Mouse (Mus musculus) ovary, postnatal 14 days (tissue): ENCODE data around the gene Antxr1.
A peak's percentile ranks its signal among the peaks of the same experiment; 100 is the strongest.

ENCODE experiments used
- DNase-seq: peaks from one replicate; pipeline ENCODE4 v3.0.0; 2022; ENCODE audit warnings: low spot score

Gene Antxr1

DNA sequence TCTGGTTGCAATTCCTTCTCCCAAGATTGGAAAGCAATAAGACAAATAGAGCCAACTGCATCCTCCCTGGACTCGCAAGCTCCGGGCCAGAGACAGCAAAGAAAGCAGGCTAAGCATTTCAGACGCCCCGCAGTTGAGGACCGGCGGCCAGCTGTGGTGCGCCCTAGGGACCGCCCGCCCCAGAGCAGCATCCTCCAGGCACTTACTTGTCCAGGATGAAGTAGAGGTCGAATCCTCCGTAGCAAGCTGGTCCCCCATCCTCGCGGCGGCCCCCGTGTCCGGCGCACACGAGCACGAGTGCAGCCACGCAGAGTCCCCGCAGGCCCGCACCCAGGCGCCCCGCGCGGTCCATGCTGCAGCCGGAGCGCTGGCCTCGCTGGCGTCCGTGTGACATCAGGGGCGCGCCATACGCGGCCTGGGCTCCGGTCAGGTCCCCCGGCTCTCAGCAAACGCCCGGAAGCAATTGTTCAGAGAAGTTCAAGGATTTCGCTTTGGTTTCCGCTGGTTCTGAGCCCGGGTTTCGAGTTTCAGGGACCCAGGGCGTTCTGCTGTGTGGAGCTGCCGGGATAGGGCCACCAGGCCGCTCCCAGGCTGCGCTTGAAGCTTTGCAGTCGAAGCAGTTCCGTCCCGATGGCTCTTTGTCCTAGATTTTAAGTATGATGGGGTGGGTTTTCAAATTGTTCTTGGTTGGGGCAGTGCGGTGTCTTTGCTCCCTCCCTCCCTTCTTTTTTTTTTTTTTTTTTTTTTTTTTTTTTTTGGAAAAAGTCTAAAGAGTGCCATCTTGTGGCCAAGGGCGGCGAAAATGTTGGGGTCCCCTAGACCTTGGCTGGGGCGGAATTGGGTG lies at the start of gene Antxr1:
TSS of gene Antxr1 (minus strand) at position 731 of the 844 bp plus-strand sequence.
- peak; percentile 50 for DNase-seq

DNA sequence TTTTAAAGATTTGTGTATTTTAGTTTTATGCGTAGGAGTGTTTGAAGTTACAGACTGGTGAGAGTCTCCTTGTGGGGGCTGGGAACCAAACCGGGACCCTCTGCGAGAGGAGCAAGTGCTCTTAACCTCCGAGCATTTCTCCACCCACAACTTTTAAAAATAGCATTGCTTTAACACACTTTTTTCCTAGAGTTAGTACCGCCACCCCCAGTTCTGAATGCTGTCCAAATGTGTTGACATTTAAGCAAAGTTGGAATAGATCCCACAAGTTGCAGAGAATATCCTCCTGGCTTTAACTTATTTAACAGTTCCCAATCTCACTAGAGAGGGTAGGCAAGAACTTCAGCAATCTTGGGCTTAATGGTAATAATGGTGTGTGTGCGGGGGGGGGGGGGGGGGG lies 49.1 kb upstream of the Antxr1 start:
- DNase-seq, result no peak

- DNase-seq, result peak; percentile 8
These were observed 48.5 kb upstream of the Antxr1 start for GRCm38 (mm10) chr6:87383926-87384691.

DNA sequence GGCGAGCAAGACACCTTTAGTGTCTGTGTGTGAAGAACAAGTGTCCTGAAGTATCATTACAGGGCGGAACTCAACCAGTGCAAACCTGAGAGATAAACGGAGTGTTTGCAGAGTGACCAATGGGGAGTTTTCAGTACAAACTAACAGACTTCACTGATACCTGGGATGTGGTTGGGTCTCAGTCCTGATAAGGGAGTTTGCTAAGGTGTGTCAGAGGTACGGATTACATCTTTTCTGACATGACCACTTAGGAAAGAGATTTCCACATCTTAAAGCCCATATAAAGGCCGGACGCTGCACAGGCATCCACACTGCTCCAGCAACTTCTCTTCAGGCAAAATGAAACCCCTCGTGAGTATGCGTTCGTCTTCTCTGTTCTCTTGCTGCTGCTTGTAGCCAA lies 37.4 kb upstream of the Antxr1 start, which contains the start of gene Gkn2:
TSS of gene Gkn2 (plus strand) at position 301 of the 400 bp plus-strand sequence.
- no peak for DNase-seq

- no peak for DNase-seq
These were observed 33.6 kb upstream of the Antxr1 start for GRCm38 (mm10) chr6:87369223-87369622.

- no peak for DNase-seq
These were observed 18.8 kb upstream of the Antxr1 start for GRCm38 (mm10) chr6:87354441-87354840.

- DNase-seq, result no peak
These were observed 15.2 kb upstream of the Antxr1 start, which contains the start of gene Gkn1 for GRCm38 (mm10) chr6:87350829-87351228. Gkn1 (minus strand) TSS chr6:87350942.

GRCm38 (mm10) chr6:87335935-87336295 lies 294 bp upstream of the Antxr1 start:
- DNase-seq, result no peak

GRCm38 (mm10) chr6:87334361-87335090 lies 1.1 kb downstream of the Antxr1 start:
- peak; percentile 37 for DNase-seq

DNA sequence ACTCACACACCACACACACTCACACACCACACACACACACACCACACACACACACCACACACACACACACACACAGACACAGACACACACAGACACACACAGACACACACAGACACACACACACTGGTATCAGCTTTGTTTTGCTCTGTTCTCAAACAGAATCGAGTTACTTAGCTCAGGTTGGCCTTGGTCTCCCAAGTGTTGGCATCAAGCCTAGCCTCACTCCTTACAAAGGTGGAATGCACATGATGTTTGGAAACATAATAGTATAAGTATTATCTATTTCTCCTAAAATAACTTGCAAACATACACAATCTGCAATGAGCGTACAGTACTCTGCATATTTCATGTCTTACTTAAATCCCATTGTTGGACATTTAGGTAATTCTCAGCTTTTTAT lies 3.2 kb downstream of the Antxr1 start:
- no peak for DNase-seq

DNA sequence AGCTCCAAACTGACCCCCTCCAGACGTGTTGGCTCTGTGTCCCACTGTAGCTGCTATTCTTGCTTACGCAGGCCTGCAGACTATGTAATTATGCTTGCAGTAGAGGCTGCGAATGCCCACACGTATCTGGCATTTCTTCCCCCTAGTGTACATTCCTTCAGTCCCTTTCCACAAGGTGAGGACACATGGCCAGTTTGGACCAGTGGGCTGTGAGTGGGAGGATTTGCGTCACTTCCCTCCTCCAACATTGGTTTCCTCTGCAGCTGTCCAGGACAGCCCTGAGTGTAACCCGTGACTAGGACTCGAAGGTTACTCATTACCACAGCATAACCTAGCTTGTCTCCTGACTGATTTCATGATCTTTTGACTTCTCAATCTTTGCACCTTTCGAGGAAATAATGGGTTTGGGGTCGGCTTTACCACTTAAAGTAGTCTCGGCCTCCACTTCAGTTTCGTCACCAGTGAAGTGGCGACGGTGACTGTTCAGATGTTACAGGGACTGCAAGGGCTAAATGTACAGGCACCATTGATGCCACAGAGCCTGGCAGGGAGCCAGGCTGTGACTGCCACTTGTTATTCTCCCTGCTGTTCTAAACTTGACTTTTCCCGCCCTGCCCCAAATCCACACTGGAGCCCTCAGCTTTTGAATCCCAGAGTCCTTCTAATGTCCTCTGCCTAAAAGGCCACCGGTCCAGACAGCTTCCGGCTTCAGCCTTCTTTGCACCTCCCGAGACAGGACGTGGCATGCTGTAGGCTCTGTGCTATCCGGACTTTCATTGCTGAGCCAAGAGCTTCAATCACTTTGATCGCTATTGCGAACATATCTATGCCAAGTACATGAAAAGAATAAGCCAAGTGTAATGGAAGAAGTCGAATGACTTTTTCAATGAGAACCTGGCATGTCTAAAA lies 7.1 kb downstream of the Antxr1 start:
- no peak for DNase-seq

DNA sequence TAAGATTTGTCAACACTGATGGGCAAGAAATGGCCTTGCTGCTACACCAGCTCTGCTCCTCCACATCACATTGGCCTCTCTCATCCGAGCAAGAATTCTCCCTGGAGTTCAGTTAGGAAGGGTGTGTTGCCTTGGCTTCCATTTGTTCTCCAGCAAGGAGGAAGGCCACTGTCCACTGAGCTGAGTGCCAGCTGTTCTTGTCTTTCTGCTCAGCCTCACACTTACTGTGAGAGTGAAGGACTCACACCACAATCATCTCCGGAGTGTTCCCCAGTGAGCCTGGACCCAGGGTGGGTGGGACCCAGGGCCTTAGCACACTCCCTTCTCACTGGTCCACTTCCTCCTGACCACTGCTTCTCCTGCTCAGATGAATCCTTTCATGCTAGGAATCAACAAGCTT lies 8.7 kb downstream of the Antxr1 start:
- no peak for DNase-seq

DNA sequence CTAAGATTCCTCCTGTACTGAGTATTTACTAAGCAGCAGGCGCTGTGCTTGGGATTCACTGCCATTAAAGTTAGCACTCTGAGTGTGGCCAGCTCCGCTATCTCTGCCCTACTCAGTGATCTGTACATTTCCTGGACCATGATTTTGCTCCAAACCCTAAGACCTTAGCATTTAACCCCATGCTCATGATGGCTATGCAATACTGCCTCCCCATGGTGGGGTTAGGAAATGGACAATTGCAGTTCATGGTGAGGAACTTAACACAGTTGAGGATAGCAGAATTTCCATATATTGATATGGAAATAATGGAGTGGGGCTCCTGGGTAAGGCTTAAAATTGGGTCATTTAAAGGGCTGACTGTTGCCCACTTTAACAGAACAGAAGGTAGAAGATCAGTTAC lies 12.2 kb downstream of the Antxr1 start:
- DNase-seq, result no peak

- no peak for DNase-seq
These were observed 17.0 kb downstream of the Antxr1 start for GRCm38 (mm10) chr6:87318651-87319050.

DNA sequence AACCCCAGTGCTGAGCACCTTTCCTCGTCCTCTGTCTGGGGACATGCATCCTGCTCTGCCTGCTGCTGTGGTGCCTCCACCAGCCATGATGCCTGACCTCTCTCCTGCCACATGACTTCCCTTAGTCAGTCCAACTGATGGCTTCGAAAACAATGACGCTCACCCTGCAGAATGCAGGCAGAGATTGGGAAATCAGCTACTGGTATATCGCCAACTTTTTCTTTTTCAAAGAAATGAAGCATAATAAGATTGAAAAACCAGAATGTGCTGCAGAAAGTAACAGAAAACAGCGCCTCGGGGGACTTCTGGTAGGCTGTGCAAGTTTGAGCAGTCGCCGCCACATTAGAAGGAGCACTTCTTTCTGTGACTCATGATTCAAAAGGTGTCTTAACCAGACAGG lies 18.7 kb downstream of the Antxr1 start:
- no peak for DNase-seq

GRCm38 (mm10) chr6:87312761-87313160 lies 22.9 kb downstream of the Antxr1 start:
- no peak for DNase-seq

- no peak for DNase-seq
These were observed 31.1 kb downstream of the Antxr1 start for GRCm38 (mm10) chr6:87304486-87304885.

DNA sequence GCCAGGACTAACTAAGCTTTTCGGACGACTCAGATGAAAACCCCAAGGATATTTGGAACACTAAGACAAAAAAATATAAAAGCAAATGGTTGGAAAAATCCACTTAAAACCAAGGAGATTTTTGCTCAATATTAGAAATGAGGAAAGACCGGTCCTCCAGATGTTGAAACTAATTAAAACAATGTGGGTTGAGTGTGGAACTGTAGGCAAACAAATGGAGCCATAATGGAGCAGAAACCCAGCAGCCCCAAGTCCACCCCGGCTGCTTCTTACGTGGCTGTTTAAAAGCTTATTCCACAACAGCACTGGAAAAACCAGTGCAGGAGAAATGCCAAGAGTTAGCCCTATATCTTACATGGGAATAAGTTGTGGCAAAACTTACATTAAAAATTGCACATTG lies 32.9 kb downstream of the Antxr1 start:
- DNase-seq, result no peak

DNA sequence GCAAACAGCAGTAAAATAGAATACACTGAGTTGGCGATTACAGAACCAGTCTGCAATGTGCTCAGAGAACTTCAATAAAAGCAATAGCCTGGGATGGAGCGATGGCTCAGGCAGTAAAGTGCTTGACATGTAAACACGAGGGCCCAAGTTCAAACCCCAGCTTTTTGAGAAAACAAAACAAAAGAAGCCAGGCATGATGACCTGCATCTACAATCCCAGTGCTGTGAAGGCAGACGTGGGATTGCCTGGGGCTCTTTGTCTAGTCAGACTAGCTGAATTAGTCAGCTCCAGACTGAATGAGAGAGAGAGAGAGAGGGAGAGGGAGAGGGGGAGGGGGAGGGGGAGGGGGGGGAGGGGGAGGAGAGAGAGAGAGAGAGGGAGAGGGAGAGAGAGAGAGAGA lies 33.6 kb downstream of the Antxr1 start:
- DNase-seq, result no peak

GRCm38 (mm10) chr6:87294904-87295303 lies 40.7 kb downstream of the Antxr1 start:
- DNase-seq, result no peak
